Mouse (Mus musculus) embryonic facial prominence, embryonic 14.5 days (tissue): Measurements from ENCODE around the gene 1700018F24Rik. TPM values are rescaled to one million over a fixed set of nuclear protein-coding genes. Genes with fewer than 3 reads are reported as not detected.
A peak's percentile ranks its signal among the peaks of the same experiment; 100 is the strongest.
"Not testable (repeated sequence)": the region's sequence is repeated elsewhere in the genome, so short reads cannot be mapped to it uniquely, and the experiment has no call there.

Experiments used
- ATAC-seq: fragments of 200-750 bp; cut with Nextera tagmentation; 2 replicates; pipeline ENCODE4 v1.8.0; 2017; ENCODE audit warnings: low read depth, moderate number of reproducible peaks, moderate TSS enrichment
- DNase-seq: peaks from one replicate; pipeline ENCODE4 v3.0.0-alpha.2; 2015; ENCODE audit warnings: low spot score
- H3K27ac ChIP-seq: fragments of 300-500 bp; sonication (generic); replicated peaks from 2 replicates; pipeline ENCODE4 v1.5.1; 2014; ENCODE audit warnings: low read depth, mild to moderate bottlenecking, low read length, moderate library complexity
- H3K27me3 ChIP-seq: fragments of 300-500 bp; sonication (generic); replicated peaks from 2 replicates; pipeline ENCODE4 v1.6.1; 2014; ENCODE audit warnings: low read length; ENCODE audit not compliant: control insufficient read depth, insufficient read depth
- H3K36me3 ChIP-seq: fragments of 300-500 bp; sonication (generic); 2 replicates; pipeline ENCODE4 v1.6.1; 2014; ENCODE audit warnings: low read length, mixed read lengths; ENCODE audit not compliant: control insufficient read depth, insufficient read depth
- H3K4me1 ChIP-seq: fragments of 300-500 bp; sonication (generic); 2 replicates; pipeline ENCODE4 v1.6.1; 2014; ENCODE audit warnings: antibody characterized with exemption, low read length; ENCODE audit not compliant: control insufficient read depth, insufficient read depth
- H3K4me2 ChIP-seq: fragments of 300-500 bp; sonication (generic); 2 replicates; pipeline ENCODE4 v1.6.1; 2014; ENCODE audit warnings: low read depth, mild to moderate bottlenecking, low read length, moderate library complexity, mixed read lengths
- H3K4me3 ChIP-seq: fragments of 300-500 bp; sonication (generic); 2 replicates; pipeline ENCODE4 v1.5.1; 2014; ENCODE audit warnings: low read depth, mild to moderate bottlenecking, low read length
- H3K9ac ChIP-seq: fragments of 300-500 bp; sonication (generic); 2 replicates; pipeline ENCODE4 v1.6.1; 2014; ENCODE audit warnings: low read depth, mild to moderate bottlenecking, low read length, moderate library complexity, mixed read lengths
- H3K9me3 ChIP-seq: fragments of 300-500 bp; sonication (generic); 2 replicates; pipeline ENCODE4 v1.6.1; 2016; ENCODE audit warnings: low read length; ENCODE audit not compliant: control insufficient read depth
- WGBS: fragments of 180-500 bp; shearing (Covaris S2); extraction: QIAGEN DNeasy Blood & Tissue Kit; methylation state at CpG from one replicate; pipeline ENCODE4 v1.1.7; 2014; 5-methylcytosine and 5-hydroxymethylcytosine counted together
- polyA plus RNA-seq: library from polyadenylated mRNA; unstranded; fragments of >200 nt; fragmentation: Nextera tagmentation; extraction: Ambion mirVana; gene quantifications from 2 replicates; pipeline ENCODE4 v1.2.1, GENCODE M21; 2014

1700018F24Rik gene
- polyA plus RNA-seq, 1 experiment from 2014 or later, result 0.31 TPM

- Histone ChIP-seq H3K36me3 (no peaks in the 10 kb centered on the region), H3K4me1 (no peaks in the 10 kb centered on the region), H3K9me3 (no peaks in the 10 kb centered on the region), H3K4me3 (no peak overlapping the region), H3K4me2 (no peak overlapping the region), H3K27ac (no peak overlapping the region), H3K9ac (no peak overlapping the region), H3K27me3 (no peaks in the 10 kb centered on the region)
- WGBS, result 39% methylated on average over 3 of the region's 3 CpGs
- ATAC-seq (no peak), DNase-seq (no peak)
Measured at GRCm38 (mm10) chr5:145068863-145069262, 26.1 kb downstream of the 1700018F24Rik start.

- Histone ChIP-seq H3K27me3 (no peaks in the 10 kb centered on the region), H3K4me1 (no peaks in the 10 kb centered on the region), H3K36me3 (no peaks in the 10 kb centered on the region), H3K27ac (no peak overlapping the region), H3K4me3 (no peak overlapping the region), H3K9ac (no peak overlapping the region), H3K4me2 (no peak overlapping the region), H3K9me3 (no peaks in the 10 kb centered on the region)
- 1% methylated on average over 5 of the region's 5 CpGs for WGBS
- ATAC-seq (peak; percentile 77; the same call in 1 of the 2 replicates), DNase-seq (peak; percentile 83)
Measured at GRCm38 (mm10) chr5:145069707-145070106, 26.9 kb downstream of the 1700018F24Rik start.

- DNase-seq, result peak; percentile 12
- WGBS, result 35% methylated on average over 6 of the region's 6 CpGs
Measured at GRCm38 (mm10) chr5:145071342-145071741, 28.6 kb downstream of the 1700018F24Rik start.

GRCm38 (mm10) chr5:145075081-145075480, 32.3 kb downstream of the 1700018F24Rik start:
- no peak for ATAC-seq

More at GRCm38 (mm10) chr5:145071342-145071741, 28.6 kb downstream of the 1700018F24Rik start:
- Histone ChIP-seq H3K4me1 (no peaks in the 10 kb centered on the region), H3K27me3 (no peaks in the 10 kb centered on the region), H3K9ac (no peak overlapping the region), H3K27ac (no peak overlapping the region), H3K9me3 (no peaks in the 10 kb centered on the region), H3K4me2 (no peak overlapping the region), H3K4me3 (no peak overlapping the region), H3K36me3 (no peaks in the 10 kb centered on the region)
- no peak for ATAC-seq

GRCm38 (mm10) chr5:145081866-145082613, 39.2 kb downstream of the 1700018F24Rik start:
- Histone ChIP-seq H3K27ac (no peak overlapping the region), H3K27me3 (no peaks in the 10 kb centered on the region), H3K9ac (no peak overlapping the region), H3K4me3 (no peak overlapping the region), H3K9me3 (no peaks in the 10 kb centered on the region), H3K4me1 (peaks cover 6% of the 10 kb centered on the region; the same call in 1 of the 2 replicates), H3K4me2 (no peak overlapping the region), H3K36me3 (no peaks in the 10 kb centered on the region)
- WGBS, result 89% methylated on average over 10 of the region's 10 CpGs
- no peak for DNase-seq
- no peak for ATAC-seq

More at GRCm38 (mm10) chr5:145075081-145075480, 32.3 kb downstream of the 1700018F24Rik start:
- H3K27ac ChIP-seq, result no peak overlapping the region
- no peaks in the 10 kb centered on the region for H3K36me3 ChIP-seq
- H3K4me3 ChIP-seq, result no peak overlapping the region
- H3K4me1 ChIP-seq, result no peaks in the 10 kb centered on the region
- H3K9me3 ChIP-seq, result no peaks in the 10 kb centered on the region
- no peak overlapping the region for H3K9ac ChIP-seq
- no peak for DNase-seq
- H3K27me3 ChIP-seq, result no peaks in the 10 kb centered on the region
- WGBS, result 61% methylated on average over 3 of the region's 3 CpGs
- no peak overlapping the region for H3K4me2 ChIP-seq

- Histone ChIP-seq H3K9ac (peak overlapping the region; percentile 96), H3K4me2 (peak overlapping the region; percentile 83), H3K4me3 (peak overlapping the region; percentile 92), H3K27ac (peak overlapping the region; percentile 72)
- DNase-seq, H3K36me3 ChIP-seq, H3K9me3 ChIP-seq, H3K27me3 ChIP-seq, H3K4me1 ChIP-seq: not testable (repeated sequence)
- ATAC-seq, result peak; percentile 16; the same call in 1 of the 2 replicates
- WGBS, result 47% methylated on average over 6 of the region's 6 CpGs
Measured at GRCm38 (mm10) chr5:145083201-145083600, 40.4 kb downstream of the 1700018F24Rik start.

- H3K4me2 ChIP-seq, result peak within 1 kb of the TSS; percentile 83
- DNase-seq (peak; percentile 96), ATAC-seq (peak; percentile 99)
- peak within 1 kb of the TSS; percentile 92 for H3K4me3 ChIP-seq
- no peaks in the 10 kb centered on the region for H3K27me3 ChIP-seq
- H3K9ac ChIP-seq, result peak within 1 kb of the TSS; percentile 96
- H3K9me3 ChIP-seq, result no peaks in the 10 kb centered on the region
- H3K4me1 ChIP-seq, result peaks cover 6% of the 10 kb centered on the region; the same call in 1 of the 2 replicates
- H3K36me3 ChIP-seq, result peaks cover 10% of the 10 kb centered on the region; the same call in 1 of the 2 replicates
- peak within 1 kb of the TSS; percentile 72 for H3K27ac ChIP-seq
- 1% methylated on average over 28 of the region's 54 CpGs for WGBS
Measured at GRCm38 (mm10) chr5:145083632-145084451, 41.1 kb downstream of the 1700018F24Rik start, which contains the start of the genes Arpc1a and Kpna7. Gene Arpc1a (plus strand): TSS chr5:145083830. Gene Kpna7 (minus strand): TSS chr5:145084030.

GRCm38 (mm10) chr5:145084822-145085221, 42.0 kb downstream of the 1700018F24Rik start:
- WGBS, result 74% methylated on average over 2 of the region's 2 CpGs
- H3K9ac ChIP-seq, result peak overlapping the region; percentile 96
- DNase-seq, result no peak
- H3K4me3 ChIP-seq, result peak overlapping the region; percentile 92
- no peak for ATAC-seq
- H3K27ac ChIP-seq, result no peak overlapping the region
- no peaks in the 10 kb centered on the region for H3K9me3 ChIP-seq
- H3K36me3 ChIP-seq, result peaks cover 10% of the 10 kb centered on the region; the same call in 1 of the 2 replicates
- peaks cover 6% of the 10 kb centered on the region; the same call in 1 of the 2 replicates for H3K4me1 ChIP-seq
- H3K27me3 ChIP-seq, result no peaks in the 10 kb centered on the region
- H3K4me2 ChIP-seq, result peak overlapping the region; percentile 83
